Mouse (Mus musculus): ENCODE data around the gene Dll1. TPM values are rescaled to one million over a fixed set of nuclear protein-coding genes. Genes with fewer than 3 reads are reported as not detected.
A peak's percentile ranks its signal among the peaks of the same experiment; 100 is the strongest.

Dll1 gene
- total RNA-seq, 2 experiments from 2014 or later: 6.2 to 7.0 TPM

- intact Hi-C loops (cut with DNase I): no loop called here
- DNase-seq: no peak
Observed at GRCm38 (mm10) chr17:15343071-15343822, 33.4 kb downstream of the Dll1 start.

- DNase-seq: no peak
- intact Hi-C loops (cut with DNase I): no loop called here
Observed at GRCm38 (mm10) chr17:15337906-15338305, 38.8 kb downstream of the Dll1 start.

- no peak for DNase-seq
- intact Hi-C loops (cut with DNase I): no loop called here
Observed at GRCm38 (mm10) chr17:15329740-15330318, 46.8 kb downstream of the Dll1 start.

- DNase-seq: peak; percentile 4 to 9
- intact Hi-C loops (cut with DNase I): no loop called here
Observed at GRCm38 (mm10) chr17:15327106-15327505, 49.6 kb downstream of the Dll1 start.

GRCm38 (mm10) chr17:15325976-15326842 is 50.5 kb downstream of the Dll1 start:
- no peak for DNase-seq
- intact Hi-C loops (cut with DNase I): no loop called here

GRCm38 (mm10) chr17:15323191-15323834 is 53.4 kb downstream of the Dll1 start:
- DNase-seq: no peak
- intact Hi-C loops (cut with DNase I): no loop called here

Other genes with a start within 250 kb of the Dll1 start
- 10 to 100 TPM; 11.4 to 11.9 TPM for gene Fam120b, start 19.3 kb upstream of the Dll1 start, total RNA-seq (2021)
- gene Psmb1, start 122.9 kb upstream of the Dll1 start, total RNA-seq (2021): 100 to 1,000 TPM; 123 to 127 TPM
- 10 to 100 TPM in 1 of 2 experiments, 1 to 10 TPM in 1; 8.2 to 12.8 TPM for gene Tbp, start 123.0 kb upstream of the Dll1 start, total RNA-seq (2021)
- 10 to 100 TPM; 14.8 to 19.7 TPM for gene Pdcd2, start 150.4 kb upstream of the Dll1 start, total RNA-seq (2021)
- gene Prdm9, start 187.5 kb upstream of the Dll1 start, total RNA-seq (2021): 1 to 10 TPM; 1.7 to 1.8 TPM

All from heart, postnatal 36 days (tissue).